Mouse (Mus musculus): ENCODE data around the gene Afg1l. TPM values are rescaled to one million over a fixed set of nuclear protein-coding genes. Genes with fewer than 3 reads are reported as not detected.

Afg1l gene
- total and polyA plus RNA-seq, 2 experiments from 2014 or later = 7.9 to 8.1 TPM

DNA sequence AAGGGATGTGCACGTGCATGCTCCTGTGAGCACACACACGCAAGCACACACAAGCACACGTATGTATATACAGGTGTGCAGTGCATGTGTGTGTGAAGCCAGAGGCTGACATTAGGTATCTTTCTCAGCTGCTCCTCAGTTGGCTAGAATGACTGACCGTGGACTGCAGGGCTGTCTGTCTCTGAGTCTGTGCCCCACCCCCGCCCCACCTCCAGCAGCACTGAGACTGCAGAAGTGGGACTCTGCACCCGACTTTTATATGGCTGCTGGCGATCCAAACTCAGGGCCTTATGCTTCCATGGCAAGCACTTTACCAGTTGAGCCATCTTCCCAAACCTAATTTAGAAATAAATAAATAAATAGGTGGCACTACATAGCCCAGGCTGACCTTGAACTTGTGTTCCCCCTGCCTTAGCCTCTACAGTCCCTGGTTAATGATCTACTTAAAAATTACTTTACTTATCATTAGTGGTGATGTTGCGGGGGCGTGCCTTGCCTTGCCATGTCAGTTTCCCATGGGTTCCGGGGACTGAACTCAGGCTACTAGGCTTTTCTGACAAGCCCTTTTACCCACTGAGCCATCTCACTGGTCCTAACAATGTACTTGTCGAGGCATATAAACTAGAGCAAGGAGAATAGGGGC lies 136.4 kb downstream of the Afg1l start:
- Histone ChIP-seq H3K4me1 (ENCODE audit: insufficient read depth, low read length) (0 out of 2 replicates have a peak, but pooled peaks cover 4% of the 10 kb centered on the region), H3K36me3 (ENCODE audit: insufficient read depth, low read length) (no peaks in the 10 kb centered on the region), H3K4me2 (ENCODE audit: low read depth, low read length) (no peak overlapping the region), H3K9ac (replicated peaks; ENCODE audit: low read length) (no peak overlapping the region), H3K27me3 (ENCODE audit: insufficient read depth, low read length) (no peaks in the 10 kb centered on the region), H3K9me3 (ENCODE audit: low read length) (no peaks in the 10 kb centered on the region), H3K4me3 (ENCODE audit: low read length) (no peak overlapping the region), H3K27ac (no peak overlapping the region)
- ATAC-seq = no peak
- DNase-seq (ENCODE audit: low spot score) = no peak
- 88% methylated on average over 11 of the region's 11 CpGs for WGBS
- TF ChIP-seq CTCF (IDR thresholded peaks at IDR 0.05; ENCODE audit: low read depth) = no peak

DNA sequence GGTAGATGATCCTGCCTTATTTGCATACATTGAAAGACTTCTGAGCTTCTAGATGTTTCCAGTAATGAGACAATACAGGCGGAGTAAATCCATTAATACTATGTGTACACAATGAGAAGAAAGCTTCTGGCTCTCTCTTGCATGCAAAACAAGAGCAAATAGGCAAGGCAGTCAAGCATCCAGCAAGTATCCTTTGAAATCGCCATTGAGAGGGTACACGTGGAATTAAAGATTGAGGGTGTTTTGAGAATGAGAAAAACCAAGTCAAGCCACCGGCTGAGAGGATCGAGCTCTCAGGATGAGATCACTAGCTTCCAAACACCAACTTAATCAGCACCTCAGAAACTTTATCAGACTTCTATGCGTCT lies 138.0 kb downstream of the Afg1l start:
- 33% methylated on average over 6 of the region's 6 CpGs for WGBS

DNA sequence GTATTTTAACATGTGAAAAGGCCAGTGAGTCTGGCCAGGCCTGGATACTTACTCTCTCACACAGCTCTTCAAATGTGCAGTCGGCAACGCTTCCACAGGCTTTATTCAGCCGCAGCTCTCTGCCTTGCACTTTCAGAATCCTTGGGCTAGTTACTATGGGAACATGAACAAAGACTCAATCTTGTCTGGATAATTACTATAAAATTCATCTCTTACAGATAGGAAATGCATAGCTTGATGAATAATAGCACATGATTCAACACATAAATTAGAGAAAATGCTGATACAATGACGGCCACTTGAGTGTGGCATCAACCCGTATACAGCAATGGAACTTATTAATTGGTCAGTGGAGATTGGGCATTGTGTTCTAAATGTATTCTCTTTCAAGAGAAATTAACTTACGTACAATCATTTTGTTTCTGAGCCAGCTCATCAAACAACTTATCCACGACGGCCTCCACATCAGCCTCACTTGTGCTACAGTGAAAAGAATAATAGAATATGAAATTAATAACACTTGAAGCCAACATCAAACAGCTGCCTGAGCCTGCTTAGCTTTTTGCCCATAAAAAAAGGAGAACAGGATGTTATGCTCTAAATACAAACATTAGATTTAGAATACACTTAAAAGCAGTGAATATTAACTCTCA lies 138.5 kb downstream of the Afg1l start:
- H3K4me2 ChIP-seq (ENCODE audit: low read depth, low read length) = no peak overlapping the region
- WGBS = 20% methylated on average over 8 of the region's 8 CpGs
- H3K36me3 ChIP-seq (ENCODE audit: insufficient read depth, low read length) = no peaks in the 10 kb centered on the region
- no peaks in the 10 kb centered on the region for H3K9me3 ChIP-seq (ENCODE audit: low read length)
- H3K4me1 ChIP-seq (ENCODE audit: insufficient read depth, low read length) = 0 out of 2 replicates have a peak, but pooled peaks cover 4% of the 10 kb centered on the region
- H3K27ac ChIP-seq = 0 out of 2 replicates have a peak overlapping the region, but pooled peaks have one; percentile 49
- TF ChIP-seq CTCF (IDR thresholded peaks at IDR 0.05; ENCODE audit: low read depth) = no peak
- peak; percentile 64 for DNase-seq (ENCODE audit: low spot score)
- H3K27me3 ChIP-seq (ENCODE audit: insufficient read depth, low read length) = no peaks in the 10 kb centered on the region
- ATAC-seq = peak; percentile 55; the same call in 1 of the 2 replicates
- no peak overlapping the region for H3K4me3 ChIP-seq (ENCODE audit: low read length)
- no peak overlapping the region for H3K9ac ChIP-seq (replicated peaks; ENCODE audit: low read length)

More for the DNA sequence above, 138.0 kb downstream of the Afg1l start:
- H3K9me3 ChIP-seq (ENCODE audit: low read length) = no peaks in the 10 kb centered on the region
- H3K36me3 ChIP-seq (ENCODE audit: insufficient read depth, low read length) = no peaks in the 10 kb centered on the region
- H3K27me3 ChIP-seq (ENCODE audit: insufficient read depth, low read length) = no peaks in the 10 kb centered on the region
- no peak overlapping the region for H3K9ac ChIP-seq (replicated peaks; ENCODE audit: low read length)
- no peak overlapping the region for H3K4me2 ChIP-seq (ENCODE audit: low read depth, low read length)
- no peak for ATAC-seq
- no peak for DNase-seq (ENCODE audit: low spot score)
- H3K27ac ChIP-seq = no peak overlapping the region
- 0 out of 2 replicates have a peak, but pooled peaks cover 4% of the 10 kb centered on the region for H3K4me1 ChIP-seq (ENCODE audit: insufficient read depth, low read length)
- no peak for TF ChIP-seq CTCF (IDR thresholded peaks at IDR 0.05; ENCODE audit: low read depth)
- no peak overlapping the region for H3K4me3 ChIP-seq (ENCODE audit: low read length)

DNA sequence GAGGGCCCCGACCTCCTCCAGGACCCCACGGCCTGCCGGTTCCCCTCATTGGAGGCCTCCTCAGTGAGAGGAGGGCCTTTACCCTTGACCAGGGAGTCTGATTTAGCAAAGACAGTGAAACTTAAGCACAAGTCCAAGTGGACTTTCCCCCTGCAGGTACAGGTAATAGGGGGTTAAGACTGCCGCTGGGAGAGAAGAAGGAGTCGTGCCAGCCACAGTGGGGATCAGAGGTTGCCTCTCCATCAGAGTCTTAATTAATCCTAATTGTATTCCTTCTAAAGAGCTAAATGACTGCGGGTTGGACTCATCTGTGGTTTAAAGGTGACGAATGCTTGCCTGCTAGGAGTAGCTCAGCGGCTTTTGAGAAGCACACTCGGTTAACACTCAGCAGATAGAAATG lies 139.9 kb downstream of the Afg1l start:
- H3K4me3 ChIP-seq (ENCODE audit: low read length) = no peak overlapping the region
- 0 out of 2 replicates have a peak, but pooled peaks cover 4% of the 10 kb centered on the region for H3K4me1 ChIP-seq (ENCODE audit: insufficient read depth, low read length)
- no peaks in the 10 kb centered on the region for H3K27me3 ChIP-seq (ENCODE audit: insufficient read depth, low read length)
- no peak overlapping the region for H3K4me2 ChIP-seq (ENCODE audit: low read depth, low read length)
- H3K9ac ChIP-seq (replicated peaks; ENCODE audit: low read length) = no peak overlapping the region
- no peak overlapping the region for H3K27ac ChIP-seq
- no peaks in the 10 kb centered on the region for H3K36me3 ChIP-seq (ENCODE audit: insufficient read depth, low read length)
- 40% methylated on average over 9 of the region's 9 CpGs for whole genome bisulfite sequencing
- DNase-seq (ENCODE audit: low spot score) = no peak
- ATAC-seq = 0 out of 2 replicates have a peak, but pooled peaks have one; percentile 24
- no peak for TF ChIP-seq CTCF (IDR thresholded peaks at IDR 0.05; ENCODE audit: low read depth)
- no peaks in the 10 kb centered on the region for H3K9me3 ChIP-seq (ENCODE audit: low read length)

DNA sequence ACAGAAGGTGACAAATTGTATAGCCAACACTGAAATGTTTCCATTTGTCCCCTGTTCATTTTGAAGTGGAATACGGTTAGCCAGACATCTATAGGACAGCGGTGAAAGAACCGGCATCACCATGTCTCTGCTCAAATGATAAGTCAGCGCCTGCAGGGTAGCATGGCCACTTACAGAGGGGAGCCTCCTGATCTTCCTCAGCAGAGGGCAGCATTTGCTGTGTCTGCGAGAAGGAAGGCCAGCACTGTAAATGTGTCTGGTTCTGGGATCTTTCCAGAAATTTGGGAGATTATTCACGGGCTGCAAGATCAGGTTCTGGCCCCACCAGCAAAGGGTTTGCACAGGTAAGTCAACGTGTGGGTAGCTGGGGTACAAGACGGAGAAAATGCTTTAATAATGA lies 150.8 kb downstream of the Afg1l start:
- WGBS = 63% methylated on average over 8 of the region's 8 CpGs
- ATAC-seq = peak; percentile 78; the same call in 1 of the 2 replicates
- Histone ChIP-seq H3K27ac (no peak overlapping the region), H3K9ac (replicated peaks; ENCODE audit: low read length) (no peak overlapping the region), H3K9me3 (ENCODE audit: low read length) (no peaks in the 10 kb centered on the region), H3K4me3 (ENCODE audit: low read length) (no peak overlapping the region), H3K36me3 (ENCODE audit: insufficient read depth, low read length) (no peaks in the 10 kb centered on the region), H3K4me1 (ENCODE audit: insufficient read depth, low read length) (no peaks in the 10 kb centered on the region), H3K4me2 (ENCODE audit: low read depth, low read length) (no peak overlapping the region), H3K27me3 (ENCODE audit: insufficient read depth, low read length) (no peaks in the 10 kb centered on the region)
- peak; percentile 84 for TF ChIP-seq CTCF (IDR thresholded peaks at IDR 0.05; ENCODE audit: low read depth)
- peak; percentile 78 for DNase-seq (ENCODE audit: low spot score)

DNA sequence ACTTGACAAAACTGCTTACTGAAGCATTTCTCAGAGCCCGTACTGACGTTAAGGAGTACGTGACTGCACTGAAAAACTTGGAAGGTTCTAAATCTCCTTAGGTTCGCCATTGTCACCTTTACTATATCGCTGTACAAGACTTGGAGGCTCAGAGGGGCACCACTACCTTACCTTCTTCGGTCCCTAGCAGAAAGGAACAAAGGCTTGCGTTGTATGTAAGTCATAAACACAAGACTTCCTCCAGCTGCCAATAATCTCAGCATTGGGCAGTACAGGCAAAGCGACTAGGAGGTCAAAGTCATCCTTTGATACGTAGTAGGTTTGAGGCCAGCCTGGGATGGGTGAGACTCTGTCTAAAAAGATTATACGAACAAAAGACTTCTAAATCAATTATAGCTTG lies 153.1 kb downstream of the Afg1l start:
- no peak for DNase-seq (ENCODE audit: low spot score)
- Histone ChIP-seq H3K27ac (no peak overlapping the region), H3K9me3 (ENCODE audit: low read length) (no peaks in the 10 kb centered on the region), H3K36me3 (ENCODE audit: insufficient read depth, low read length) (no peaks in the 10 kb centered on the region), H3K9ac (replicated peaks; ENCODE audit: low read length) (no peak overlapping the region), H3K27me3 (ENCODE audit: insufficient read depth, low read length) (no peaks in the 10 kb centered on the region), H3K4me3 (ENCODE audit: low read length) (no peak overlapping the region), H3K4me1 (ENCODE audit: insufficient read depth, low read length) (no peaks in the 10 kb centered on the region), H3K4me2 (ENCODE audit: low read depth, low read length) (no peak overlapping the region)
- TF ChIP-seq CTCF (IDR thresholded peaks at IDR 0.05; ENCODE audit: low read depth) = no peak
- WGBS = 76% methylated on average over 10 of the region's 10 CpGs
- no peak for ATAC-seq

DNA sequence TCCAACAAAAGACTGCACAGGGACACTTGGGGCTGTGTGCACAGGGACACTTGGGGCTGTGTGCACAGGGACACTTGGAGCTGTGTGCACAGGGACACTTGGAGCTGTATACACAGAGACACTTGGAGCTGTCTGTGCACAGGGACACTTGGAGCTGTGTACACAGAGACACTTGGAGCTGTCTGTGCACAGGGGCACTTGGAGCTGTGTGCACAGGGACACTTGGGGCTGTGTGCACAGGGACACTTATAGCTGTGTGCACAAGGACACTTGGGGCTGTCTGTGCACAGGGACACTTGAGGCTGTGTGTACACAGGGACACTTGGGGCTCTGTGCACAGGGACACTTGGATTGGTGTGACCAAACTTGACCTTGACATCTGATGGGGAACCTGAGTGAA lies 154.4 kb downstream of the Afg1l start:
- H3K4me3 ChIP-seq (ENCODE audit: low read length) = no peak overlapping the region
- no peaks in the 10 kb centered on the region for H3K36me3 ChIP-seq (ENCODE audit: insufficient read depth, low read length)
- H3K9ac ChIP-seq (replicated peaks; ENCODE audit: low read length) = no peak overlapping the region
- no peak overlapping the region for H3K27ac ChIP-seq
- no peaks in the 10 kb centered on the region for H3K4me1 ChIP-seq (ENCODE audit: insufficient read depth, low read length)
- H3K9me3 ChIP-seq (ENCODE audit: low read length) = no peaks in the 10 kb centered on the region
- ATAC-seq (no peak), DNase-seq (ENCODE audit: low spot score) (no peak)
- no peaks in the 10 kb centered on the region for H3K27me3 ChIP-seq (ENCODE audit: insufficient read depth, low read length)
- no peak for TF ChIP-seq CTCF (IDR thresholded peaks at IDR 0.05; ENCODE audit: low read depth)
- H3K4me2 ChIP-seq (ENCODE audit: low read depth, low read length) = no peak overlapping the region

All from hindbrain, postnatal 0 days (tissue).